Mouse (Mus musculus) myocyte (in vitro differentiated cells): ENCODE data around the gene Olfr49.

Experiments
- E2F4 ChIP-seq: IDR thresholded peaks from one replicate; pipeline ENCODE4 v1.6.1; 2011; ENCODE audit warnings: mild to moderate bottlenecking, control low read depth, moderate library complexity; ENCODE audit not compliant: insufficient read depth
- MAX ChIP-seq: IDR thresholded peaks from one replicate; pipeline ENCODE4 v1.6.1; 2011; ENCODE audit warnings: low read depth, mild to moderate bottlenecking, control low read depth
- MYOD1 ChIP-seq, 3 experiments: IDR thresholded peaks; one replicate each; pipeline ENCODE4 v1.6.1; 2011; ENCODE audit warnings: control low read depth in 2 of 3, low read depth in 2 of 3, mild to moderate bottlenecking in 2 of 3, moderate library complexity in 1 of 3; ENCODE audit not compliant: insufficient read length in 2 of 3, control insufficient read depth in 1 of 3
- MYOG ChIP-seq, 3 experiments: IDR thresholded peaks; one replicate each; pipeline ENCODE4 v1.6.1; 2011; ENCODE audit warnings: control low read depth in 2 of 3, low read depth in 2 of 3, mild to moderate bottlenecking in 2 of 3; ENCODE audit not compliant: insufficient read length in 2 of 3, control insufficient read depth in 1 of 3, insufficient read depth in 1 of 3
- POLR2A ChIP-seq: IDR thresholded peaks from one replicate; pipeline ENCODE4 v1.6.1; 2011; ENCODE audit warnings: low read depth, mild to moderate bottlenecking, control low read depth, moderate library complexity; ENCODE audit not compliant: insufficient read length
- REST ChIP-seq: IDR thresholded peaks from one replicate; pipeline ENCODE4 v1.6.1; 2011; ENCODE audit warnings: mild to moderate bottlenecking, control low read depth, moderate library complexity; ENCODE audit not compliant: insufficient read depth, insufficient read length
- SRF ChIP-seq: IDR thresholded peaks from one replicate; pipeline ENCODE4 v1.6.1; 2011; ENCODE audit warnings: low read depth; ENCODE audit not compliant: control insufficient read depth, insufficient read length
- TCF12 ChIP-seq: IDR thresholded peaks from one replicate; pipeline ENCODE4 v1.6.1; 2011; ENCODE audit warnings: mild to moderate bottlenecking, control low read depth; ENCODE audit not compliant: poor library complexity, insufficient read depth, severe bottlenecking
- TCF3 ChIP-seq: IDR thresholded peaks from one replicate; pipeline ENCODE4 v1.6.1; 2011; ENCODE audit warnings: low read depth, control low read depth; ENCODE audit not compliant: insufficient read length

DNA sequence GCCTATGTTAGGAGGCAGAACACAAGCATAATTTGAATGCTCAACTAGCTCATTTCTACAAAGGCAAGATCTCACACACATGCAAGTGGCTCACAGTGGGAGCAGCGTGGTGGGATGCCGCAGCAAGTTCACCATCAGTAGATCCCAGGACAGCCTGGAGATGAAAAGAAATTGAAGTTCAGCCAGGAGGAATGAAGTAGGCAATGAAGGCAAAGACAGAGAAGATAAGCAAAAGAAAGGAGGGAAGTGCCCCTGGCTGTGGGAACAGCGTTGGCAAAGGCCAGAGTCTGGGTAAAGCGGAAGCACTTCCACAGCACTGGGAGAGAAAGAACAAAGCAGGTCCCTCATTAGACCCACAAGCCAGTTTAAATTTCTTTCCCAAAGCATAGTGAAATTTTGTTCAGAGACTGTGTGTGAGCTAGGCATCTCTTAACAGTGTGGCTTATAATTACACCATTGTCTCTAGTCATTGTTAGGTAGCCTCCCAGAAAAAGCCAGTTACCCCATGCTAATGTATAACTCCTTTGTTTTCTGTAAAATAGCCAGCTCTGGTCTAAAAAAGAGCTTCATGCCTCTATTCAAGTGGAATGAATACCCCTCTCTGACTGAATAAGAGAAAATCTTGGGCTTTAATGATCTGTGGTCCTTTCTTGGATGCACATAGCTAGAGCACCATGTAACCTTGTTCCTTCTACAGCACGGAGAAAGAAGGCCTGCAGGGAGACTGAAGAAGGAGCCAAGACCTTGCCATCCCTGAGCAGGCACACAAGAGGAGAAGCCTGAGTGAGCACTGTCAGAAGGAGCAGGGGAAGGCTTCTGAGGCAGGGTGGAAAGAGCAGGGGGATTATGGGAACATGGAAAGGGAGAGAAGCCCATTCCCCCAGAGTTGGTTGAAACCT lies 47.7 kb upstream of the Olfr49 start:
- TF ChIP-seq SRF, result no peak
- TF ChIP-seq POLR2A, result no peak
- no peak for TF ChIP-seq MAX
- TF ChIP-seq E2F4, result no peak
- TF ChIP-seq TCF12, result no peak
- no peak for TF ChIP-seq MYOD1 (IDR thresholded peaks at IDR 0.05; ENCODE audit: control insufficient read depth in 1 of 3, insufficient read length in 2 of 3, low read depth in 2 of 3)
- no peak for TF ChIP-seq MYOG (IDR thresholded peaks at IDR 0.05; ENCODE audit: control insufficient read depth in 1 of 3, insufficient read depth in 1 of 3, insufficient read length in 2 of 3, low read depth in 2 of 3)
- no peak for TF ChIP-seq TCF3
- no peak for TF ChIP-seq REST
